Mouse (Mus musculus): Measurements from ENCODE around the gene Pold1.

- no peak for TF ChIP-seq ZNF384 (IDR thresholded peaks at IDR 0.05; ENCODE audit: low read depth, low read length)
- TF ChIP-seq ZC3H11A (IDR thresholded peaks at IDR 0.05; ENCODE audit: borderline replicate concordance, low read depth, low read length) = no peak
Measured at GRCm38 (mm10) chr7:44498922-44499321, 49.7 kb downstream of the Pold1 start.
